Mouse (Mus musculus) c-Kit-positive CD71-positive TER-119-positive erythroid progenitor cells, embryonic 14.5 days (primary cell): ENCODE measurements at regions not wholly inside any gene's neighbourhood (a gene's known extent, or its start where the extent isn't known, plus 50 kb on each side); places are given as distances from the start of the nearest gene placed in this dataset.

Experiments used
- DNase-seq: peaks from one replicate; pipeline ENCODE4 v3.0.0-alpha.2; 2013; ENCODE audit warnings: low spot score

GRCm38 (mm10) chr2:134126988-134127387 lies 427.2 kb downstream of the Hao1 start:
- no peak for DNase-seq

- no peak for DNase-seq
These were observed 446.9 kb downstream of the Hao1 start for GRCm38 (mm10) chr2:134107286-134107685.

GRCm38 (mm10) chr2:134088374-134088773 lies 465.8 kb downstream of the Hao1 start:
- DNase-seq: peak; percentile 11

GRCm38 (mm10) chr2:134080148-134080547 lies 474.0 kb downstream of the Hao1 start:
- DNase-seq: peak; percentile 47

GRCm38 (mm10) chr2:134077953-134078352 lies 476.2 kb downstream of the Hao1 start:
- DNase-seq: no peak

GRCm38 (mm10) chr2:134067910-134068335 lies 486.2 kb downstream of the Hao1 start:
- DNase-seq: no peak

GRCm38 (mm10) chr2:134067404-134067803 lies 486.8 kb downstream of the Hao1 start:
- no peak for DNase-seq

GRCm38 (mm10) chr2:134059916-134060618 lies 494.1 kb downstream of the Hao1 start:
- DNase-seq: peak; percentile 40

GRCm38 (mm10) chr2:134036359-134036874 lies 484.5 kb downstream of the Bmp2 start:
- no peak for DNase-seq

GRCm38 (mm10) chr2:134029631-134030414 lies 477.9 kb downstream of the Bmp2 start:
- DNase-seq: no peak

GRCm38 (mm10) chr2:134029153-134029552 lies 477.2 kb downstream of the Bmp2 start:
- DNase-seq: no peak

- no peak for DNase-seq
These were observed 465.1 kb downstream of the Bmp2 start for GRCm38 (mm10) chr2:134017109-134017508.

GRCm38 (mm10) chr2:134003146-134003545 lies 451.2 kb downstream of the Bmp2 start:
- no peak for DNase-seq

- no peak for DNase-seq
These were observed 442.8 kb downstream of the Bmp2 start for GRCm38 (mm10) chr2:133994742-133995141.

- DNase-seq: no peak
These were observed 442.4 kb downstream of the Bmp2 start for GRCm38 (mm10) chr2:133994337-133994736.

GRCm38 (mm10) chr2:133987671-133988070 lies 435.7 kb downstream of the Bmp2 start:
- DNase-seq: no peak
